Mouse (Mus musculus) activated CD4-positive, CD25-positive, alpha-beta regulatory T cell (primary cell): ENCODE results near the gene Olfr646. TPM values are rescaled to one million over a fixed set of nuclear protein-coding genes. Genes with fewer than 3 reads are reported as not detected.

Experiments
- polyA plus RNA-seq, 2 experiments: library from polyadenylated mRNA; unstranded; fragments of 100-300 nt; shearing (Covaris generic); gene quantifications; one replicate each; pipeline ENCODE4 v1.2.1; 2017

Gene Olfr646
- not detected for polyA plus RNA-seq

GRCm38 (mm10) chr7:104104757-104104972 is at the start of gene Olfr646:
Gene Olfr646, plus strand, starts transcription at chr7:104104873.

GRCm38 (mm10) chr7:104061345-104061744 is 43.3 kb upstream of the Olfr646 start, which contains the start of gene 4930516K23Rik:
Gene 4930516K23Rik, minus strand, starts transcription at chr7:104061445.

GRCm38 (mm10) chr7:104071769-104072168 is 32.9 kb upstream of the Olfr646 start, which contains the start of gene Olfr644:
Gene Olfr644, minus strand, starts transcription at chr7:104071869.

GRCm38 (mm10) chr7:104085365-104085764 is 19.3 kb upstream of the Olfr646 start, which contains the start of gene Olfr645:
Gene Olfr645, minus strand, starts transcription at chr7:104085465.

GRCm38 (mm10) chr7:104129726-104130125 is 25.1 kb downstream of the Olfr646 start, which contains the start of gene Ubqln5:
Gene Ubqln5, minus strand, starts transcription at chr7:104129826.

GRCm38 (mm10) chr7:104137305-104137704 is 32.6 kb downstream of the Olfr646 start, which contains the start of gene Olfr643:
Gene Olfr643, minus strand, starts transcription at chr7:104137405.

GRCm38 (mm10) chr7:104143179-104143578 is 38.5 kb downstream of the Olfr646 start, which contains the start of gene Ubqln3:
Gene Ubqln3, minus strand, starts transcription at chr7:104143279.

GRCm38 (mm10) chr7:104150456-104150855 is 45.8 kb downstream of the Olfr646 start, which contains the start of gene Ubqlnl:
Gene Ubqlnl, minus strand, starts transcription at chr7:104150556.

Other genes with a start within 250 kb of the Olfr646 start
- gene Olfr66, start 218.6 kb upstream of the Olfr646 start, polyA plus RNA-seq = not detected
- not detected for gene Olfr64, start 210.4 kb upstream of the Olfr646 start, polyA plus RNA-seq
- gene Olfr65, start 201.4 kb upstream of the Olfr646 start, polyA plus RNA-seq = not detected
- gene Olfr631, start 176.0 kb upstream of the Olfr646 start, polyA plus RNA-seq = not detected
- not detected for gene Olfr632, start 170.5 kb upstream of the Olfr646 start, polyA plus RNA-seq
- gene Olfr633, start 160.4 kb upstream of the Olfr646 start, polyA plus RNA-seq = not detected
- under 1 TPM in 1 of 2 experiments, not detected in 1; 0.04 TPM for gene Olfr635, start 133.7 kb upstream of the Olfr646 start, polyA plus RNA-seq
- not detected for gene Olfr638, start 106.1 kb upstream of the Olfr646 start, polyA plus RNA-seq
- under 1 TPM; 0.04 TPM for gene Olfr639, start 87.6 kb upstream of the Olfr646 start, polyA plus RNA-seq
- gene Olfr640, start 79.3 kb upstream of the Olfr646 start, polyA plus RNA-seq = not detected
- gene Olfr641, start 69.4 kb upstream of the Olfr646 start, polyA plus RNA-seq = not detected
- gene Olfr642, start 52.2 kb upstream of the Olfr646 start, polyA plus RNA-seq = under 1 TPM in 1 of 2 experiments, not detected in 1; 0.05 TPM
- gene 4930516K23Rik, start 43.4 kb upstream of the Olfr646 start, polyA plus RNA-seq = under 1 TPM in 1 of 2 experiments, not detected in 1; 0.18 TPM
- gene Olfr644, start 33.0 kb upstream of the Olfr646 start, polyA plus RNA-seq = not detected
- gene Olfr645, start 19.4 kb upstream of the Olfr646 start, polyA plus RNA-seq = not detected
- gene Ubqln5, start 25.0 kb downstream of the Olfr646 start, polyA plus RNA-seq = not detected
- not detected for gene Olfr643, start 32.5 kb downstream of the Olfr646 start, polyA plus RNA-seq
- not detected for gene Ubqln3, start 38.4 kb downstream of the Olfr646 start, polyA plus RNA-seq
- under 1 TPM in 1 of 2 experiments, not detected in 1; 0.57 TPM for gene Ubqlnl, start 45.7 kb downstream of the Olfr646 start, polyA plus RNA-seq
- gene Olfm5, start 60.0 kb downstream of the Olfr646 start, polyA plus RNA-seq = not detected
- gene Olfr648, start 78.5 kb downstream of the Olfr646 start, polyA plus RNA-seq = under 1 TPM in 1 of 2 experiments, not detected in 1; 0.10 TPM
- gene Olfr649, start 91.1 kb downstream of the Olfr646 start, polyA plus RNA-seq = not detected
- gene Trim6, start 113.9 kb downstream of the Olfr646 start, polyA plus RNA-seq = 1 to 10 TPM; 1.9 to 2.3 TPM
- 10 to 100 TPM; 37.5 to 46.9 TPM for gene Trim34a, start 139.6 kb downstream of the Olfr646 start, polyA plus RNA-seq
- gene Trim5, start 183.2 kb downstream of the Olfr646 start, polyA plus RNA-seq = 10 to 100 TPM; 26.9 to 27.7 TPM
- 100 to 1,000 TPM; 132 to 180 TPM for gene Trim12a, start 210.6 kb downstream of the Olfr646 start, polyA plus RNA-seq
- 1 to 10 TPM in 1 of 2 experiments, under 1 TPM in 1; 0.25 to 1.1 TPM for gene Trim34b, start 224.6 kb downstream of the Olfr646 start, polyA plus RNA-seq
- 10 to 100 TPM; 25.7 to 33.5 TPM for gene Trim12c, start 248.5 kb downstream of the Olfr646 start, polyA plus RNA-seq